Mouse (Mus musculus): ENCODE measurements around the gene Asb6.

Asb6 gene

GRCm38 (mm10) chr2:30846236-30846635 is 16.1 kb upstream of the Asb6 start:
- Histone ChIP-seq H3K4me1 (replicated peaks; ENCODE audit: low read depth, low read length) (peaks cover 46% of the 10 kb centered on the region), H3K36me3 (ENCODE audit: insufficient read depth, low read length) (no peaks in the 10 kb centered on the region), H3K9me3 (ENCODE audit: low read length) (no peaks in the 10 kb centered on the region), H3K4me3 (replicated peaks; ENCODE audit: low read length) (peak overlapping the region; percentile 82), H3K27me3 (ENCODE audit: insufficient read depth, low read length) (peaks cover 74% of the 10 kb centered on the region)
- no peak for TF ChIP-seq CTCF (conservative IDR thresholded peaks at IDR 0.05; ENCODE audit: low read length)
- TF ChIP-seq NANOG (IDR thresholded peaks at IDR 0.05; ENCODE audit: borderline replicate concordance, low read length), result no peak
- TF ChIP-seq POU5F1 (IDR thresholded peaks at IDR 0.05; ENCODE audit: borderline replicate concordance, low read length), result no peak

GRCm38 (mm10) chr2:30845152-30846070 is 15.3 kb upstream of the Asb6 start:
- H3K27me3 ChIP-seq (ENCODE audit: insufficient read depth, low read length), result peaks cover 67% of the 10 kb centered on the region
- peaks cover 38% of the 10 kb centered on the region for H3K4me1 ChIP-seq (replicated peaks; ENCODE audit: low read depth, low read length)
- no peaks in the 10 kb centered on the region for H3K9me3 ChIP-seq (ENCODE audit: low read length)
- H3K4me3 ChIP-seq (replicated peaks; ENCODE audit: low read length), result peak overlapping the region; percentile 82
- TF ChIP-seq CTCF (conservative IDR thresholded peaks at IDR 0.05; ENCODE audit: low read length), result no peak
- no peak for TF ChIP-seq NANOG (IDR thresholded peaks at IDR 0.05; ENCODE audit: borderline replicate concordance, low read length)
- no peak for TF ChIP-seq POU5F1 (IDR thresholded peaks at IDR 0.05; ENCODE audit: borderline replicate concordance, low read length)
- no peaks in the 10 kb centered on the region for H3K36me3 ChIP-seq (ENCODE audit: insufficient read depth, low read length)

GRCm38 (mm10) chr2:30842615-30843014 is 12.5 kb upstream of the Asb6 start:
- Histone ChIP-seq H3K36me3 (ENCODE audit: insufficient read depth, low read length) (no peaks in the 10 kb centered on the region), H3K4me3 (replicated peaks; ENCODE audit: low read length) (no peak overlapping the region), H3K4me1 (replicated peaks; ENCODE audit: low read depth, low read length) (peaks cover 35% of the 10 kb centered on the region), H3K27me3 (ENCODE audit: insufficient read depth, low read length) (peaks cover 64% of the 10 kb centered on the region), H3K9me3 (ENCODE audit: low read length) (no peaks in the 10 kb centered on the region)
- no peak for TF ChIP-seq CTCF (conservative IDR thresholded peaks at IDR 0.05; ENCODE audit: low read length)
- no peak for TF ChIP-seq POU5F1 (IDR thresholded peaks at IDR 0.05; ENCODE audit: borderline replicate concordance, low read length)
- no peak for TF ChIP-seq NANOG (IDR thresholded peaks at IDR 0.05; ENCODE audit: borderline replicate concordance, low read length)

- Histone ChIP-seq H3K36me3 (ENCODE audit: insufficient read depth, low read length) (no peaks in the 10 kb centered on the region), H3K9me3 (ENCODE audit: low read length) (no peaks in the 10 kb centered on the region), H3K4me3 (replicated peaks; ENCODE audit: low read length) (peak overlapping the region; percentile 24; the same call in 1 of the 2 replicates), H3K27me3 (ENCODE audit: insufficient read depth, low read length) (peaks cover 39% of the 10 kb centered on the region), H3K4me1 (replicated peaks; ENCODE audit: low read depth, low read length) (peaks cover 33% of the 10 kb centered on the region)
- TF ChIP-seq CTCF (conservative IDR thresholded peaks at IDR 0.05; ENCODE audit: low read length) (no peak), NANOG (IDR thresholded peaks at IDR 0.05; ENCODE audit: borderline replicate concordance, low read length) (0 out of 2 replicates have a peak, but pooled peaks have one; percentile 31), POU5F1 (IDR thresholded peaks at IDR 0.05; ENCODE audit: borderline replicate concordance, low read length) (no peak)
These were observed 6.3 kb upstream of the Asb6 start for GRCm38 (mm10) chr2:30836238-30836990.

GRCm38 (mm10) chr2:30834373-30835022 is 4.4 kb upstream of the Asb6 start, which contains the start of gene Prrx2:
Gene Prrx2, plus strand, starts transcription at chr2:30834972.
- H3K4me1 ChIP-seq (replicated peaks; ENCODE audit: low read depth, low read length), result peaks cover 38% of the 10 kb centered on the region
- no peaks in the 10 kb centered on the region for H3K9me3 ChIP-seq (ENCODE audit: low read length)
- H3K4me3 ChIP-seq (replicated peaks; ENCODE audit: low read length), result 0 out of 2 replicates have a peak within 1 kb of the TSS, but pooled peaks have one; percentile 10
- TF ChIP-seq POU5F1 (IDR thresholded peaks at IDR 0.05; ENCODE audit: borderline replicate concordance, low read length) (no peak), NANOG (IDR thresholded peaks at IDR 0.05; ENCODE audit: borderline replicate concordance, low read length) (no peak), CTCF (conservative IDR thresholded peaks at IDR 0.05; ENCODE audit: low read length) (no peak)
- H3K27me3 ChIP-seq (ENCODE audit: insufficient read depth, low read length), result peaks cover 34% of the 10 kb centered on the region
- no peaks in the 10 kb centered on the region for H3K36me3 ChIP-seq (ENCODE audit: insufficient read depth, low read length)

- Histone ChIP-seq H3K36me3 (ENCODE audit: insufficient read depth, low read length) (no peaks in the 10 kb centered on the region), H3K4me3 (replicated peaks; ENCODE audit: low read length) (no peak overlapping the region), H3K27me3 (ENCODE audit: insufficient read depth, low read length) (peaks cover 33% of the 10 kb centered on the region), H3K4me1 (replicated peaks; ENCODE audit: low read depth, low read length) (peaks cover 46% of the 10 kb centered on the region), H3K9me3 (ENCODE audit: low read length) (no peaks in the 10 kb centered on the region)
- TF ChIP-seq CTCF (conservative IDR thresholded peaks at IDR 0.05; ENCODE audit: low read length) (no peak), NANOG (IDR thresholded peaks at IDR 0.05; ENCODE audit: borderline replicate concordance, low read length) (no peak), POU5F1 (IDR thresholded peaks at IDR 0.05; ENCODE audit: borderline replicate concordance, low read length) (no peak)
These were observed 3.5 kb upstream of the Asb6 start for GRCm38 (mm10) chr2:30833644-30834043.

GRCm38 (mm10) chr2:30829315-30829714 is 818 bp downstream of the Asb6 start:
- Histone ChIP-seq H3K36me3 (ENCODE audit: insufficient read depth, low read length) (peaks cover 29% of the 10 kb centered on the region), H3K4me3 (replicated peaks; ENCODE audit: low read length) (no peak overlapping the region)
- TF ChIP-seq POU5F1 (IDR thresholded peaks at IDR 0.05; ENCODE audit: borderline replicate concordance, low read length), result no peak
- TF ChIP-seq CTCF (conservative IDR thresholded peaks at IDR 0.05; ENCODE audit: low read length), result peak; percentile 85

More at GRCm38 (mm10) chr2:30829315-30829714, 818 bp downstream of the Asb6 start:
- Histone ChIP-seq H3K27me3 (ENCODE audit: insufficient read depth, low read length) (0 out of 2 replicates have a peak, but pooled peaks cover 8% of the 10 kb centered on the region), H3K9me3 (ENCODE audit: low read length) (no peaks in the 10 kb centered on the region), H3K4me1 (replicated peaks; ENCODE audit: low read depth, low read length) (peaks cover 50% of the 10 kb centered on the region)
